Mouse (Mus musculus) MEL (cell line): ENCODE measurements around the gene Wipf1. TPM values are rescaled to one million over a fixed set of nuclear protein-coding genes. Genes with fewer than 3 reads are reported as not detected.

Experiments
- DNase-seq: peaks from one replicate; pipeline ENCODE4 v3.0.0; 2011; ENCODE audit warnings: low read depth, low spot score
- H3K27ac ChIP-seq: 2 replicates; pipeline ENCODE4 v1.5.1; 2012; ENCODE audit warnings: low read depth, mild to moderate bottlenecking, control low read depth, low read length, moderate library complexity; ENCODE audit not compliant: control insufficient read depth
- H3K27me3 ChIP-seq, 2 experiments: fragments of 150-350 bp in 1 of 2; sonication (generic) in 1 of 2; 2 replicates each; pipeline ENCODE4 v1.6.1; 2012; ENCODE audit warnings: low read length in 2 of 2, mild to moderate bottlenecking in 2 of 2, improper control_type of control experiment in 1 of 2, moderate library complexity in 1 of 2; ENCODE audit not compliant: insufficient read depth in 2 of 2, control insufficient read depth in 1 of 2
- H3K36me3 ChIP-seq, 2 experiments: 2 replicates each; pipeline ENCODE4 v1.6.1; 2012 to 2014; ENCODE audit warnings: low read length in 2 of 2, improper control_type of control experiment in 1 of 2, inconsistent platforms in 1 of 2, mild to moderate bottlenecking in 1 of 2; ENCODE audit not compliant: insufficient read depth in 2 of 2, control insufficient read depth in 1 of 2
- H3K4me1 ChIP-seq, 2 experiments: fragments of 150-350 bp in 1 of 2; sonication (generic) in 1 of 2; 2 replicates each; pipeline ENCODE4 v1.6.1; 2012; ENCODE audit warnings: low read length in 2 of 2, improper control_type of control experiment in 1 of 2, mild to moderate bottlenecking in 1 of 2; ENCODE audit not compliant: insufficient read depth in 2 of 2, control insufficient read depth in 1 of 2
- H3K4me3 ChIP-seq, 2 experiments: fragments of 150-350 bp in 1 of 2; sonication (generic) in 1 of 2; 2 replicates each; pipeline ENCODE4 v1.5.1; 2012; ENCODE audit warnings: low read depth in 2 of 2, low read length in 2 of 2, mild to moderate bottlenecking in 2 of 2, moderate library complexity in 2 of 2, control low read depth in 1 of 2, improper control_type of control experiment in 1 of 2; ENCODE audit not compliant: control insufficient read depth in 1 of 2, insufficient read depth in 1 of 2
- H3K79me2 ChIP-seq: 2 replicates; pipeline ENCODE4 v1.6.1; 2012; ENCODE audit warnings: mild to moderate bottlenecking, low read length, moderate library complexity; ENCODE audit not compliant: control insufficient read depth, poor library complexity, insufficient read depth
- H3K9ac ChIP-seq: 2 replicates; pipeline ENCODE4 v1.6.1; 2012; ENCODE audit warnings: low read depth, mild to moderate bottlenecking, control low read depth, low read length, moderate library complexity; ENCODE audit not compliant: control insufficient read depth, poor library complexity, severe bottlenecking
- H3K9me3 ChIP-seq: fragments of 150-350 bp; sonication (generic); replicated peaks from 2 replicates; pipeline ENCODE4 v1.6.1; 2012; ENCODE audit warnings: mild to moderate bottlenecking, low read length, improper control_type of control experiment, moderate library complexity; ENCODE audit not compliant: insufficient read depth
- BHLHE40 ChIP-seq: IDR thresholded peaks from 2 replicates; pipeline ENCODE4 v1.6.1; 2012; ENCODE audit warnings: low read depth, mild to moderate bottlenecking, inconsistent platforms, low read length, improper control_type of control experiment, borderline replicate concordance
- CHD1 ChIP-seq: IDR thresholded peaks from 2 replicates; pipeline ENCODE4 v1.6.1; 2012; ENCODE audit warnings: low read depth, mild to moderate bottlenecking, inconsistent platforms, low read length, improper control_type of control experiment
- CHD2 ChIP-seq: IDR thresholded peaks from 2 replicates; pipeline ENCODE4 v1.6.1; 2011; ENCODE audit warnings: low read length, improper control_type of control experiment
- CTCF ChIP-seq, 3 experiments: IDR thresholded peaks in 2 of 3; conservative IDR thresholded peaks in 1 of 3; 2 replicates each; pipeline ENCODE4 v1.5.1; 2011 to 2012; ENCODE audit warnings: low read length in 3 of 3, low read depth in 2 of 3, mild to moderate bottlenecking in 2 of 3, improper control_type of control experiment in 1 of 3, inconsistent platforms in 1 of 3, mixed read lengths in 1 of 3, moderate library complexity in 1 of 3; ENCODE audit not compliant: control insufficient read depth in 1 of 3, insufficient read depth in 1 of 3, poor library complexity in 1 of 3, severe bottlenecking in 1 of 3
- E2F4 ChIP-seq: IDR thresholded peaks from 2 replicates; pipeline ENCODE4 v1.6.1; 2011; ENCODE audit warnings: low read depth, low read length, improper control_type of control experiment, borderline replicate concordance
- ELF1 ChIP-seq: IDR thresholded peaks from 2 replicates; pipeline ENCODE4 v1.6.1; 2014; ENCODE audit warnings: low read depth, mild to moderate bottlenecking, inconsistent platforms, low read length, improper control_type of control experiment, moderate library complexity
- EP300 ChIP-seq, 2 experiments: IDR thresholded peaks; 2 replicates each; pipeline ENCODE4 v1.6.1; 2011; ENCODE audit warnings: improper control_type of control experiment in 2 of 2, low read length in 2 of 2, low read depth in 1 of 2, mild to moderate bottlenecking in 1 of 2
- ETS1 ChIP-seq: IDR thresholded peaks from 2 replicates; pipeline ENCODE4 v1.6.1; 2012; ENCODE audit warnings: low read depth, mild to moderate bottlenecking, inconsistent platforms, low read length, improper control_type of control experiment, moderate library complexity
- GABPA ChIP-seq: IDR thresholded peaks from 2 replicates; pipeline ENCODE4 v1.6.1; 2012; ENCODE audit warnings: low read depth, mild to moderate bottlenecking, inconsistent platforms, low read length, improper control_type of control experiment, moderate library complexity
- GATA1 ChIP-seq: IDR thresholded peaks from 2 replicates; pipeline ENCODE4 v1.6.1; 2011; ENCODE audit warnings: low read depth, low read length, improper control_type of control experiment
- HCFC1 ChIP-seq: IDR thresholded peaks from 2 replicates; pipeline ENCODE4 v1.6.1; 2012; ENCODE audit warnings: low read depth, mild to moderate bottlenecking, inconsistent platforms, low read length, improper control_type of control experiment, moderate library complexity
- KAT2A ChIP-seq: conservative IDR thresholded peaks from 2 replicates; pipeline ENCODE4 v1.6.1; 2012; ENCODE audit warnings: low read depth, low read length, improper control_type of control experiment, inconsistent platforms
- MAFK ChIP-seq: IDR thresholded peaks from 2 replicates; pipeline ENCODE4 v1.6.1; 2011; ENCODE audit warnings: low read depth, mild to moderate bottlenecking, low read length, improper control_type of control experiment, borderline replicate concordance
- MAX ChIP-seq: IDR thresholded peaks from 2 replicates; pipeline ENCODE4 v1.6.1; 2011; ENCODE audit warnings: low read length, improper control_type of control experiment
- MAZ ChIP-seq: IDR thresholded peaks from 2 replicates; pipeline ENCODE4 v1.6.1; 2012; ENCODE audit warnings: low read depth, mild to moderate bottlenecking, inconsistent platforms, low read length, improper control_type of control experiment
- MEF2A ChIP-seq: IDR thresholded peaks from 2 replicates; pipeline ENCODE4 v1.6.1; 2014; ENCODE audit warnings: low read depth, mild to moderate bottlenecking, inconsistent platforms, low read length, improper control_type of control experiment; ENCODE audit not compliant: poor library complexity, insufficient replicate concordance, severe bottlenecking; ENCODE audit errors: extremely low read depth
- MXI1 ChIP-seq: IDR thresholded peaks from 2 replicates; pipeline ENCODE4 v1.6.1; 2011; ENCODE audit warnings: mild to moderate bottlenecking, low read depth, low read length, improper control_type of control experiment
- MYB ChIP-seq: IDR thresholded peaks from 2 replicates; pipeline ENCODE4 v1.6.1; 2011; ENCODE audit warnings: mild to moderate bottlenecking, low read depth, low read length, improper control_type of control experiment
- MYC ChIP-seq: IDR thresholded peaks from 2 replicates; pipeline ENCODE4 v1.6.1; 2011; ENCODE audit warnings: low read depth, mild to moderate bottlenecking, low read length, improper control_type of control experiment, moderate library complexity
- NELFE ChIP-seq: IDR thresholded peaks from 2 replicates; pipeline ENCODE4 v1.6.1; 2011; ENCODE audit warnings: low read depth, low read length, improper control_type of control experiment
- POLR2A ChIP-seq, 2 experiments: IDR thresholded peaks; 2 replicates each; pipeline ENCODE4 v1.6.1; 2011 to 2012; ENCODE audit warnings: low read length in 2 of 2, mild to moderate bottlenecking in 2 of 2, control low read depth in 1 of 2, improper control_type of control experiment in 1 of 2, low read depth in 1 of 2, moderate library complexity in 1 of 2; ENCODE audit not compliant: control insufficient read depth in 1 of 2, insufficient read depth in 1 of 2, poor library complexity in 1 of 2
- POLR2AphosphoS2 ChIP-seq: IDR thresholded peaks from 2 replicates; pipeline ENCODE4 v1.6.1; 2011; ENCODE audit warnings: low read length, improper control_type of control experiment
- POLR2AphosphoS5 ChIP-seq: IDR thresholded peaks from 2 replicates; pipeline ENCODE4 v1.6.1; 2012; ENCODE audit warnings: low read depth, borderline replicate concordance, mild to moderate bottlenecking, inconsistent platforms, low read length, moderate library complexity, mixed read lengths
- RAD21 ChIP-seq: IDR thresholded peaks from 2 replicates; pipeline ENCODE4 v1.6.1; 2011; ENCODE audit warnings: mild to moderate bottlenecking, low read depth, low read length, improper control_type of control experiment
- RCOR1 ChIP-seq: IDR thresholded peaks from 2 replicates; pipeline ENCODE4 v1.6.1; 2012; ENCODE audit warnings: low read depth, mild to moderate bottlenecking, inconsistent platforms, low read length, improper control_type of control experiment
- SIN3A ChIP-seq: IDR thresholded peaks from 2 replicates; pipeline ENCODE4 v1.6.1; 2012; ENCODE audit warnings: low read length, improper control_type of control experiment, inconsistent platforms
- SMC3 ChIP-seq: IDR thresholded peaks from 2 replicates; pipeline ENCODE4 v1.6.1; 2011; ENCODE audit warnings: low read depth, low read length, improper control_type of control experiment
- TAL1 ChIP-seq: IDR thresholded peaks from 2 replicates; pipeline ENCODE4 v1.6.1; 2012; ENCODE audit warnings: mild to moderate bottlenecking, inconsistent platforms, low read length, moderate library complexity, mixed read lengths
- TBP ChIP-seq: IDR thresholded peaks from 2 replicates; pipeline ENCODE4 v1.8.0; 2011; ENCODE audit warnings: low read depth, low read length, improper control_type of control experiment
- TCF12 ChIP-seq: IDR thresholded peaks from 2 replicates; pipeline ENCODE4 v1.6.1; 2014; ENCODE audit warnings: low read depth, mild to moderate bottlenecking, inconsistent platforms, low read length, improper control_type of control experiment, moderate library complexity
- UBTF ChIP-seq: IDR thresholded peaks from 2 replicates; pipeline ENCODE4 v1.6.1; 2012; ENCODE audit warnings: low read depth, mild to moderate bottlenecking, inconsistent platforms, low read length, improper control_type of control experiment, moderate library complexity, borderline replicate concordance; ENCODE audit not compliant: insufficient read depth
- USF1 ChIP-seq: IDR thresholded peaks from 2 replicates; pipeline ENCODE4 v1.6.1; 2014; ENCODE audit warnings: low read depth, mild to moderate bottlenecking, inconsistent platforms, low read length, improper control_type of control experiment, moderate library complexity
- USF2 ChIP-seq, 2 experiments: IDR thresholded peaks; 2 replicates each; pipeline ENCODE4 v1.6.1; 2011 to 2012; ENCODE audit warnings: improper control_type of control experiment in 2 of 2, low read length in 2 of 2, borderline replicate concordance in 1 of 2, inconsistent platforms in 1 of 2, low read depth in 1 of 2, mild to moderate bottlenecking in 1 of 2; ENCODE audit not compliant: insufficient read depth in 1 of 2
- ZC3H11A ChIP-seq: IDR thresholded peaks from 2 replicates; pipeline ENCODE4 v1.6.1; 2012; ENCODE audit warnings: low read depth, mild to moderate bottlenecking, inconsistent platforms, low read length, improper control_type of control experiment
- ZKSCAN1 ChIP-seq: IDR thresholded peaks from 2 replicates; pipeline ENCODE4 v1.6.1; 2012; ENCODE audit warnings: low read depth, mild to moderate bottlenecking, inconsistent platforms, low read length, improper control_type of control experiment, moderate library complexity
- ZNF384 ChIP-seq: IDR thresholded peaks from 2 replicates; pipeline ENCODE4 v1.6.1; 2012; ENCODE audit warnings: low read depth, mild to moderate bottlenecking, inconsistent platforms, low read length, improper control_type of control experiment
- polyA plus RNA-seq, 2 experiments: library from polyadenylated mRNA; stranded (reverse) in 1 of 2; unstranded in 1 of 2; fragments of >175 nt in 1 of 2; fragments of >200 nt in 1 of 2; gene quantifications; 2 replicates each; pipeline versions ENCODE4 v1.2.1 to v1.2.4; 2012; ENCODE audit warnings: low replicate concordance in 2 of 2, low read depth in 1 of 2; ENCODE audit not compliant: insufficient read length in 2 of 2, insufficient read depth in 1 of 2, missing spikeins in 1 of 2
- total RNA-seq: library from RNA; depleted of rRNA; stranded (reverse); fragments of 300-350 nt; gene quantifications from 2 replicates; pipeline ENCODE4 v1.2.3, GENCODE M21; 2012

The Wipf1 gene
- total and polyA plus RNA-seq, 3 experiments, result 5.2 to 83.9 (median 27.1) TPM

- Histone ChIP-seq H3K4me3 (peak overlapping the region; percentile 46 to 64), H3K9ac (peak overlapping the region; percentile 74), H3K79me2 (peaks cover 2% of the 10 kb centered on the region; the same call in 1 of the 2 replicates), H3K36me3 (peaks cover 0 to 8% of the 10 kb centered on the region in 2 experiments; a peak in 2 of 4 replicates), H3K9me3 (no peaks in the 10 kb centered on the region), H3K4me1 (peaks cover 4 to 9% of the 10 kb centered on the region in 2 experiments; a peak in 3 of 4 replicates), H3K27me3 (no peaks in the 10 kb centered on the region), H3K27ac (peak overlapping the region; percentile 79)
- DNase-seq, result peak; percentile 89
- TF ChIP-seq MAZ (0 out of 2 replicates have a peak, but pooled peaks have one; percentile 36), ZC3H11A (no peak), USF1 (peak; percentile 74), BHLHE40 (no peak), POLR2A (IDR thresholded peaks at IDR 0.05; ENCODE audit: control insufficient read depth in 1 of 2, insufficient read depth in 1 of 2, low read depth in 1 of 2, low read length in 2 of 2, poor library complexity in 1 of 2) (no peak; a peak in 1 of 4 replicates), MAFK (no peak), ELF1 (peak; percentile 80), TAL1 (no peak), ETS1 (no peak; the same call in 1 of the 2 replicates), UBTF (no peak), ZKSCAN1 (no peak), HCFC1 (peak; percentile 59; the same call in 1 of the 2 replicates), MXI1 (no peak), POLR2AphosphoS2 (no peak), GABPA (no peak), MAX (peak; percentile 91), CTCF (IDR thresholded peaks at IDR 0.05 in 2 of 3, conservative IDR thresholded peaks at IDR 0.05 in 1 of 3; ENCODE audit: control insufficient read depth in 1 of 3, insufficient read depth in 1 of 3, low read depth in 2 of 3, low read length in 3 of 3, poor library complexity in 1 of 3, severe bottlenecking in 1 of 3) (no peak), MEF2A (no peak), RAD21 (no peak), ZNF384 (no peak), MYB (no peak), CHD2 (no peak), NELFE (peak; percentile 36; the same call in 1 of the 2 replicates), TBP (0 out of 2 replicates have a peak, but pooled peaks have one; percentile 7), MYC (peak; percentile 77), CHD1 (no peak), EP300 (IDR thresholded peaks at IDR 0.05; ENCODE audit: low read depth in 1 of 2, low read length in 2 of 2) (peak in 1 of 2 experiments; percentile 13; a peak in 1 of 4 replicates), TCF12 (no peak), USF2 (IDR thresholded peaks at IDR 0.05; ENCODE audit: borderline replicate concordance in 1 of 2, insufficient read depth in 1 of 2, low read depth in 1 of 2, low read length in 2 of 2) (no peak), SMC3 (no peak), RCOR1 (0 out of 2 replicates have a peak, but pooled peaks have one; percentile 8), E2F4 (0 out of 2 replicates have a peak, but pooled peaks have one; percentile 73), POLR2AphosphoS5 (no peak), SIN3A (no peak; the same call in 1 of the 2 replicates), KAT2A (no peak), GATA1 (no peak)
Measured at GRCm38 (mm10) chr2:73540450-73541162, 11.1 kb upstream of the Wipf1 start.
